Mouse (Mus musculus): ENCODE results near the gene Bpifc. TPM values are rescaled to one million over a fixed set of nuclear protein-coding genes. Genes with fewer than 3 reads are reported as not detected.

The Bpifc gene
- total and polyA plus RNA-seq, 2 experiments from 2014 or later, result 0.15 to 0.33 TPM

- Histone ChIP-seq H3K36me3 (ENCODE audit: insufficient read depth, low read length) (no peaks in the 10 kb centered on the region), H3K27ac (ENCODE audit: low read depth, low read length) (no peak overlapping the region), H3K9me3 (ENCODE audit: low read length) (no peaks in the 10 kb centered on the region), H3K9ac (replicated peaks; ENCODE audit: low read length, poor library complexity, severe bottlenecking) (peak overlapping the region; percentile 86), H3K27me3 (ENCODE audit: insufficient read depth, low read length) (no peaks in the 10 kb centered on the region), H3K4me3 (ENCODE audit: low read depth, low read length) (peak overlapping the region; percentile 90), H3K4me1 (ENCODE audit: insufficient read depth, low read length) (no peaks in the 10 kb centered on the region), H3K4me2 (ENCODE audit: low read depth, low read length, poor library complexity, severe bottlenecking) (peak overlapping the region; percentile 78)
- 6% methylated on average over 6 of the region's 6 CpGs for WGBS
- ATAC-seq (ENCODE audit: low FRiP score) (peak; percentile 6; the same call in 1 of the 2 replicates), DNase-seq (ENCODE audit: low spot score) (no peak)
- no peak for TF ChIP-seq CTCF (IDR thresholded peaks at IDR 0.05)
Measured at GRCm38 (mm10) chr10:86022474-86022816, 10.8 kb upstream of the Bpifc start.

- peak within 1 kb of the TSS; percentile 86 for H3K9ac ChIP-seq (replicated peaks; ENCODE audit: low read length, poor library complexity, severe bottlenecking)
- peak; percentile 99 for TF ChIP-seq CTCF (IDR thresholded peaks at IDR 0.05)
- DNase-seq (ENCODE audit: low spot score), result peak; percentile 94
- no peaks in the 10 kb centered on the region for H3K4me1 ChIP-seq (ENCODE audit: insufficient read depth, low read length)
- H3K27me3 ChIP-seq (ENCODE audit: insufficient read depth, low read length), result no peaks in the 10 kb centered on the region
- no peaks in the 10 kb centered on the region for H3K36me3 ChIP-seq (ENCODE audit: insufficient read depth, low read length)
- H3K9me3 ChIP-seq (ENCODE audit: low read length), result no peaks in the 10 kb centered on the region
- H3K4me2 ChIP-seq (ENCODE audit: low read depth, low read length, poor library complexity, severe bottlenecking), result peak within 1 kb of the TSS; percentile 78
- under 1% methylated on average over 82 of the region's 82 CpGs for WGBS
- ATAC-seq (ENCODE audit: low FRiP score), result peak; percentile 96
- peak within 1 kb of the TSS; percentile 90 for H3K4me3 ChIP-seq (ENCODE audit: low read depth, low read length)
- H3K27ac ChIP-seq (ENCODE audit: low read depth, low read length), result peak within 1 kb of the TSS; percentile 74
Measured at GRCm38 (mm10) chr10:86021749-86022473, 10.2 kb upstream of the Bpifc start, which contains the start of gene Fbxo7. Gene Fbxo7, plus strand, starts transcription at chr10:86021972.

- no peaks in the 10 kb centered on the region for H3K9me3 ChIP-seq (ENCODE audit: low read length)
- no peak for DNase-seq (ENCODE audit: low spot score)
- H3K27ac ChIP-seq (ENCODE audit: low read depth, low read length), result peak overlapping the region; percentile 74; the same call in 1 of the 2 replicates
- H3K36me3 ChIP-seq (ENCODE audit: insufficient read depth, low read length), result no peaks in the 10 kb centered on the region
- H3K27me3 ChIP-seq (ENCODE audit: insufficient read depth, low read length), result no peaks in the 10 kb centered on the region
- H3K4me2 ChIP-seq (ENCODE audit: low read depth, low read length, poor library complexity, severe bottlenecking), result peak overlapping the region; percentile 78
- peak; percentile 61; the same call in 1 of the 2 replicates for ATAC-seq (ENCODE audit: low FRiP score)
- H3K9ac ChIP-seq (replicated peaks; ENCODE audit: low read length, poor library complexity, severe bottlenecking), result no peak overlapping the region
- no peak for TF ChIP-seq CTCF (IDR thresholded peaks at IDR 0.05)
- WGBS, result under 1% methylated on average over 3 of the region's 3 CpGs
- peak overlapping the region; percentile 90 for H3K4me3 ChIP-seq (ENCODE audit: low read depth, low read length)
- H3K4me1 ChIP-seq (ENCODE audit: insufficient read depth, low read length), result no peaks in the 10 kb centered on the region
Measured at GRCm38 (mm10) chr10:86021408-86021748, 9.7 kb upstream of the Bpifc start.

GRCm38 (mm10) chr10:86018813-86019212 is 7.1 kb upstream of the Bpifc start:
- H3K4me1 ChIP-seq (ENCODE audit: insufficient read depth, low read length), result no peaks in the 10 kb centered on the region
- ATAC-seq (ENCODE audit: low FRiP score) (no peak), DNase-seq (ENCODE audit: low spot score) (no peak)
- H3K27me3 ChIP-seq (ENCODE audit: insufficient read depth, low read length), result no peaks in the 10 kb centered on the region
- H3K9me3 ChIP-seq (ENCODE audit: low read length), result no peaks in the 10 kb centered on the region
- no peak overlapping the region for H3K27ac ChIP-seq (ENCODE audit: low read depth, low read length)
- WGBS, result 34% methylated on average over 5 of the region's 5 CpGs
- no peaks in the 10 kb centered on the region for H3K36me3 ChIP-seq (ENCODE audit: insufficient read depth, low read length)
- no peak overlapping the region for H3K9ac ChIP-seq (replicated peaks; ENCODE audit: low read length, poor library complexity, severe bottlenecking)
- no peak for TF ChIP-seq CTCF (IDR thresholded peaks at IDR 0.05)
- no peak overlapping the region for H3K4me2 ChIP-seq (ENCODE audit: low read depth, low read length, poor library complexity, severe bottlenecking)
- H3K4me3 ChIP-seq (ENCODE audit: low read depth, low read length), result no peak overlapping the region

- no peaks in the 10 kb centered on the region for H3K36me3 ChIP-seq (ENCODE audit: insufficient read depth, low read length)
- H3K9me3 ChIP-seq (ENCODE audit: low read length), result no peaks in the 10 kb centered on the region
- ATAC-seq (ENCODE audit: low FRiP score) (no peak), DNase-seq (ENCODE audit: low spot score) (no peak)
- no peak overlapping the region for H3K27ac ChIP-seq (ENCODE audit: low read depth, low read length)
- no peaks in the 10 kb centered on the region for H3K4me1 ChIP-seq (ENCODE audit: insufficient read depth, low read length)
- no peak overlapping the region for H3K9ac ChIP-seq (replicated peaks; ENCODE audit: low read length, poor library complexity, severe bottlenecking)
- WGBS, result 94% methylated on average over 7 of the region's 7 CpGs
- no peak for TF ChIP-seq CTCF (IDR thresholded peaks at IDR 0.05)
- H3K4me3 ChIP-seq (ENCODE audit: low read depth, low read length), result no peak overlapping the region
- no peaks in the 10 kb centered on the region for H3K27me3 ChIP-seq (ENCODE audit: insufficient read depth, low read length)
- no peak overlapping the region for H3K4me2 ChIP-seq (ENCODE audit: low read depth, low read length, poor library complexity, severe bottlenecking)
Measured at GRCm38 (mm10) chr10:86017781-86018180, 6.1 kb upstream of the Bpifc start.

GRCm38 (mm10) chr10:86011172-86011571 is 523 bp downstream of the Bpifc start:
- WGBS, result 91% methylated on average over 2 of the region's 2 CpGs
- Histone ChIP-seq H3K9me3 (ENCODE audit: low read length) (no peaks in the 10 kb centered on the region), H3K36me3 (ENCODE audit: insufficient read depth, low read length) (no peaks in the 10 kb centered on the region), H3K27me3 (ENCODE audit: insufficient read depth, low read length) (no peaks in the 10 kb centered on the region), H3K4me3 (ENCODE audit: low read depth, low read length) (no peak overlapping the region), H3K4me2 (ENCODE audit: low read depth, low read length, poor library complexity, severe bottlenecking) (no peak overlapping the region), H3K9ac (replicated peaks; ENCODE audit: low read length, poor library complexity, severe bottlenecking) (no peak overlapping the region), H3K27ac (ENCODE audit: low read depth, low read length) (no peak overlapping the region), H3K4me1 (ENCODE audit: insufficient read depth, low read length) (no peaks in the 10 kb centered on the region)
- TF ChIP-seq CTCF (IDR thresholded peaks at IDR 0.05), result no peak
- DNase-seq (ENCODE audit: low spot score), result no peak
- ATAC-seq (ENCODE audit: low FRiP score), result no peak

All from midbrain, postnatal 0 days (tissue).